Mouse (Mus musculus) lung, adult 2 months (tissue): ENCODE measurements around the gene Kif11. TPM values are rescaled to one million over a fixed set of nuclear protein-coding genes. Genes with fewer than 3 reads are reported as not detected.

ENCODE experiments used
- DNase-seq: peaks from one replicate; pipeline ENCODE4 v3.0.0; 2022
- H3K4me1 ChIP-seq: fragments of 200-500 bp; 2 replicates; pipeline ENCODE4 v1.6.1; 2011; ENCODE audit warnings: low read length; ENCODE audit not compliant: control insufficient read depth, insufficient read depth
- H3K4me3 ChIP-seq: fragments of 200-500 bp; replicated peaks from 2 replicates; pipeline ENCODE3; 2011; ENCODE audit warnings: low read depth, mild to moderate bottlenecking, control low read depth, low read length; ENCODE audit errors: extremely low read depth
- CTCF ChIP-seq: fragments of 200-500 bp; IDR thresholded peaks from 2 replicates; pipeline ENCODE4 v1.5.1; 2011; ENCODE audit warnings: mild to moderate bottlenecking, low read length, control low read depth; ENCODE audit not compliant: insufficient read depth
- POLR2A ChIP-seq: fragments of 200-500 bp; IDR thresholded peaks from 2 replicates; pipeline ENCODE4 v1.6.1; 2011; ENCODE audit warnings: low read depth, mild to moderate bottlenecking, control low read depth, low read length, borderline replicate concordance; ENCODE audit errors: extremely low read depth
- WGBS: fragments of 180-500 bp; shearing (Covaris S2); methylation state at CpG from one replicate; pipeline ENCODE4 v1.1.7; 2018; 5-methylcytosine and 5-hydroxymethylcytosine counted together
- polyA plus RNA-seq: library from polyadenylated mRNA; depleted of rRNA; stranded (reverse); fragments of >200 nt; gene quantifications from 2 replicates; pipeline ENCODE4 v1.2.3, GENCODE M21; 2012

Gene Kif11
- polyA plus RNA-seq, 1 experiment, result 0.80 TPM

DNA sequence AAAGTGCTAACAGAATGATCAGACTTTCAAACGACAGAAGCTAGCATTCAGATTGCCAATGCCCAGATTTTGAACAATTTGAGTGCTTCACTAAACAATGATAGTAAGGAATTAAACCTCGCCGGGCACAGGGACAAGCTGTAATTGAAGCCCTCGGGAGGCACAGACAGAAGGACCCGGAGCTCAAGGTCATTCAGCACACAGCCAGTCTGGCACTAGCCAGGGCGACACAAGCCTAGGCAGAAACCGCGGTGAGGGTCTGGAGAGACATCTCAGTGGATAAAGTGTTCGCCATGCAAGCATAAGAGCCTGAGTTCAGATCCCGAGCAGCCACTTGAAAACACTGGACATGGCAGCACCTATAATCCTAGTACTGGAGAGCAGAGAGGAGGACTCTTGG is 27.9 kb upstream of the Kif11 start:
- WGBS, result 81% methylated on average over 10 of the region's 10 CpGs
- no peak for DNase-seq
- no peak overlapping the region for H3K4me3 ChIP-seq

GRCm38 (mm10) chr19:37348952-37349351 is 27.3 kb upstream of the Kif11 start:
- no peak for DNase-seq
- H3K4me1 ChIP-seq, result no peaks in the 10 kb centered on the region
- no peak overlapping the region for H3K4me3 ChIP-seq
- no peak for TF ChIP-seq CTCF
- no peak for TF ChIP-seq POLR2A

More for the DNA sequence above, 27.9 kb upstream of the Kif11 start:
- H3K4me1 ChIP-seq, result no peaks in the 10 kb centered on the region
- TF ChIP-seq CTCF (no peak), POLR2A (no peak)

GRCm38 (mm10) chr19:37352756-37353155 is 23.4 kb upstream of the Kif11 start:
- H3K4me1 ChIP-seq, result no peaks in the 10 kb centered on the region
- no peak overlapping the region for H3K4me3 ChIP-seq
- TF ChIP-seq POLR2A (no peak), CTCF (no peak)
- no peak for DNase-seq
- WGBS, result 91% methylated on average over 3 of the region's 3 CpGs

DNA sequence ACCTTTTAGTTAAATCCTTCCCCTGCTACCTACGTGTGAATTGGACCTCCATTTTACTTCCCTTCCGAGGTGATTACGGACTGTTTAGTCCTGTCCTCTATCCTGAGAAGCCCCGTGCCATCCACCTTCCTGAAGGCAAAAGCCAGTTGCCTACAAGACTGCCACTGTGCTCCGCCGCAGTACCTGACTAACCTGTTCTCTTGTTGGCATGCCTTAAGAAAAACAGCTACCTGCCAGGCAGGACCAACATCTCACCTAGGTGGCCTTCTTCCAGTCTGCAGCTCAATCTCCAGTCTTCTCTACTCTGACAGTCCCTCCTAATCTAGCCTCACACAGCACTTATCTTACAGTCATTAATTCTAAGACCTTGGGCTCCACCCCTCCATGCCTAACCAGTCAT is 22.9 kb upstream of the Kif11 start:
- TF ChIP-seq POLR2A, result no peak
- no peak for TF ChIP-seq CTCF
- 88% methylated on average over 6 of the region's 6 CpGs for WGBS
- Histone ChIP-seq H3K4me1 (no peaks in the 10 kb centered on the region), H3K4me3 (no peak overlapping the region)
- DNase-seq, result no peak

DNA sequence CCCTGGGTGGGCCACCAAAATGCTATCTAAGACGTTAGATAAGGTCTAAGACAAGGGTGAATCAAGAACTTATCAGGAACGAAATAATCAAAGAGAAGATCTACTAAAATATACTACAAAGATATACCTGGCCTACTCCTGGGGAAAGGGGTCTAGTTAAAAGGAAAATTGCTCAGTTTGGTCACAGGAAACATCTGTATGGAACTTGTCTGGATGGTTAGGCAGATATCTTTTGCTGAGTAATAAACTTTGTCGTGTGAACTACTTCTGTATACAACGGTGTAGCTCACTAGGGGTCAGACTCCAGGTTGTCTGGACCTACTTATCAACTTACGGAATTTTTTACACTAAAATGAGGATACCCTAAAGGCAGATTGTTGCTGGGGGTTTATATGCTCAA is 16.2 kb upstream of the Kif11 start:
- no peaks in the 10 kb centered on the region for H3K4me1 ChIP-seq
- WGBS, result 47% methylated on average over 5 of the region's 5 CpGs
- TF ChIP-seq CTCF (no peak), POLR2A (no peak)
- H3K4me3 ChIP-seq, result no peak overlapping the region
- DNase-seq, result no peak

- 57% methylated on average over 5 of the region's 5 CpGs for WGBS
- no peaks in the 10 kb centered on the region for H3K4me1 ChIP-seq
- no peak overlapping the region for H3K4me3 ChIP-seq
- no peak for TF ChIP-seq CTCF
- TF ChIP-seq POLR2A, result no peak
- no peak for DNase-seq
Measured at GRCm38 (mm10) chr19:37362545-37362944, 13.7 kb upstream of the Kif11 start.

- 76% methylated on average over 11 of the region's 11 CpGs for WGBS
- TF ChIP-seq CTCF (no peak), POLR2A (no peak)
- no peak for DNase-seq
- H3K4me3 ChIP-seq, result no peak overlapping the region
- no peaks in the 10 kb centered on the region for H3K4me1 ChIP-seq
Measured at GRCm38 (mm10) chr19:37363128-37363939, 12.9 kb upstream of the Kif11 start.

DNA sequence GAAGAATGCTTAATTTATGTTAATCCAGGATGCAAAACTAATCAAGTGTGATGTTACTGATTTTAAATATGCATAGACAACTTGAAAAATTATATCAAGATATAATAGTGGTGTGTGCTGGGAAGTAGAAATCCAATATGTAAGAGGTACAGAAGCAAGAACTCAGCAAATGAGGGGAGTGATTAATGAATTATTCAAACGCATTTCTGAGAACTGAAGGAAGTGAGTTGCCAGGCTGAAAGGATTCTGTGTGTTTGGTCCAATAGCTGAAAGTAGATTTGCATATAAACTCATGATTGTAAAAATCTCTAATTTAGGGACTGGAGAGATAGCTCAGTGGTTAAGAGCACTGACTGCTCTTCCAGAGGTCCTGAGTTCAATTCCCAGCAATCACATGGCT is 7.2 kb upstream of the Kif11 start:
- no peak for DNase-seq
- TF ChIP-seq POLR2A (no peak), CTCF (no peak)
- H3K4me1 ChIP-seq, result no peaks in the 10 kb centered on the region
- WGBS, result 67% methylated on average over 1 of the region's 1 CpGs
- H3K4me3 ChIP-seq, result no peak overlapping the region

- no peaks in the 10 kb centered on the region for H3K4me1 ChIP-seq
- no peak overlapping the region for H3K4me3 ChIP-seq
- 76% methylated on average over 4 of the region's 4 CpGs for WGBS
- no peak for DNase-seq
- TF ChIP-seq CTCF, result no peak
- TF ChIP-seq POLR2A, result no peak
Measured at GRCm38 (mm10) chr19:37369921-37370320, 6.3 kb upstream of the Kif11 start.

- Histone ChIP-seq H3K4me3 (no peak overlapping the region), H3K4me1 (no peaks in the 10 kb centered on the region)
- WGBS, result 83% methylated on average over 5 of the region's 5 CpGs
- DNase-seq, result no peak
- TF ChIP-seq POLR2A (no peak), CTCF (no peak)
Measured at GRCm38 (mm10) chr19:37370356-37370755, 5.8 kb upstream of the Kif11 start.
